Mouse (Mus musculus) limb, embryonic 14.5 days (tissue): ENCODE data around the gene Cyp4a12b. TPM values are rescaled to one million over a fixed set of nuclear protein-coding genes. Genes with fewer than 3 reads are reported as not detected.
"Not testable (repeated sequence)": the region's sequence is repeated elsewhere in the genome, so short reads cannot be mapped to it uniquely, and the experiment has no call there.

Experiments
- ATAC-seq: fragments of 200-750 bp; cut with Nextera tagmentation; 2 replicates; pipeline ENCODE4 v1.8.0; 2017; ENCODE audit warnings: low read depth, moderate number of reproducible peaks, moderate TSS enrichment; ENCODE audit not compliant: low FRiP score
- DNase-seq: peaks from one replicate; pipeline ENCODE4 v3.0.0-alpha.2; 2015; ENCODE audit warnings: low spot score
- H3K27ac ChIP-seq: fragments of 300-500 bp; sonication (generic); replicated peaks from 2 replicates; pipeline ENCODE4 v1.5.1; 2014; ENCODE audit warnings: low read depth, mild to moderate bottlenecking, low read length, moderate library complexity, mixed read lengths
- H3K27me3 ChIP-seq: fragments of 300-500 bp; sonication (generic); 2 replicates; pipeline ENCODE4 v1.6.1; 2014; ENCODE audit warnings: low read length, mixed read lengths; ENCODE audit not compliant: control insufficient read depth, insufficient read depth
- H3K36me3 ChIP-seq: fragments of 300-500 bp; sonication (generic); 2 replicates; pipeline ENCODE4 v1.6.1; 2014; ENCODE audit warnings: mild to moderate bottlenecking, low read length, moderate library complexity, mixed read lengths; ENCODE audit not compliant: control insufficient read depth, insufficient read depth
- H3K4me1 ChIP-seq: fragments of 300-500 bp; sonication (generic); 2 replicates; pipeline ENCODE4 v1.6.1; 2014; ENCODE audit warnings: antibody characterized with exemption, low read length, mixed read lengths; ENCODE audit not compliant: control insufficient read depth, insufficient read depth
- H3K4me2 ChIP-seq: fragments of 300-500 bp; sonication (generic); replicated peaks from 2 replicates; pipeline ENCODE4 v1.6.1; 2014; ENCODE audit warnings: low read depth, mild to moderate bottlenecking, low read length, moderate library complexity; ENCODE audit not compliant: severe bottlenecking
- H3K4me3 ChIP-seq: fragments of 300-500 bp; sonication (generic); replicated peaks from 2 replicates; pipeline ENCODE4 v1.5.1; 2014; ENCODE audit warnings: low read length
- H3K9ac ChIP-seq: fragments of 300-500 bp; sonication (generic); 2 replicates; pipeline ENCODE4 v1.6.1; 2014; ENCODE audit warnings: mild to moderate bottlenecking, low read depth, low read length, moderate library complexity; ENCODE audit not compliant: severe bottlenecking
- H3K9me3 ChIP-seq: fragments of 300-500 bp; sonication (generic); 2 replicates; pipeline ENCODE4 v1.6.1; 2016; ENCODE audit warnings: low read length; ENCODE audit not compliant: control insufficient read depth
- POLR2A ChIP-seq: fragments of 200-500 bp; IDR thresholded peaks from 2 replicates; pipeline ENCODE4 v1.8.0; 2012; ENCODE audit warnings: inconsistent platforms, mild to moderate bottlenecking, moderate library complexity, borderline replicate concordance; ENCODE audit not compliant: insufficient read depth, insufficient read length; ENCODE audit errors: extremely low read depth
- WGBS: fragments of 180-500 bp; shearing (Covaris S2); extraction: QIAGEN DNeasy Blood & Tissue Kit; methylation state at CpG from one replicate; pipeline ENCODE4 v1.1.7; 2014; 5-methylcytosine and 5-hydroxymethylcytosine counted together
- polyA plus RNA-seq, 2 experiments: library from polyadenylated mRNA; depleted of rRNA in 1 of 2; stranded (reverse) in 1 of 2; unstranded in 1 of 2; fragments of >200 nt; fragmentation: Nextera tagmentation in 1 of 2; extraction: Ambion mirVana in 1 of 2; gene quantifications; 2 replicates each; pipeline versions ENCODE4 v1.2.1 to v1.2.3; 2012 to 2014

The Cyp4a12b gene
- polyA plus RNA-seq (2012; rRNA removed) (not detected in 2 replicates), polyA plus RNA-seq (2014; fragmentation: Nextera tagmentation; extraction: Ambion mirVana) (not detected in 2 replicates)

DNA sequence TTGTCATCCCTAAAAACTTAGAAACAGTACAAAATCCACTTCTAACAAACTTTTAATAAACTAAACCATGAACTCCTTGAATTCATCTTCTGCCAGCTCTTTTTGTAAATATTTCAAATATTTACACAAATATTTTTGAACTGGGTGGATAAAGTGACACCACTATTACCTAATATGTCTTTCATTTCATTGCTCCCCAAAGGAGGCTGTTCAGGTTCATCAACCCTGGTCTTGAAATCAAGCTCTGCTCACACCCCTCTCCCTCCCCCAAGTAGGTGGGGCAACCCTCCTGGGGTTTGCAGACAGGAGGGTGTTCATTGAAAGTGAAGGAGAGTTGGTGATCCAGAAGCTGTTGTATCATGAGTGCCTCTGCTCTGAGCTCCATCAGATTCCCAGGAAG, at the start of gene Cyp4a12b:
Gene Cyp4a12b, plus strand, starts transcription at position 301 of the 400 bp plus-strand sequence.
- not testable (repeated sequence) for H3K4me3 ChIP-seq, H3K9me3 ChIP-seq, H3K4me2 ChIP-seq, H3K36me3 ChIP-seq, ATAC-seq, DNase-seq, H3K27me3 ChIP-seq, H3K4me1 ChIP-seq, H3K9ac ChIP-seq, H3K27ac ChIP-seq

DNA sequence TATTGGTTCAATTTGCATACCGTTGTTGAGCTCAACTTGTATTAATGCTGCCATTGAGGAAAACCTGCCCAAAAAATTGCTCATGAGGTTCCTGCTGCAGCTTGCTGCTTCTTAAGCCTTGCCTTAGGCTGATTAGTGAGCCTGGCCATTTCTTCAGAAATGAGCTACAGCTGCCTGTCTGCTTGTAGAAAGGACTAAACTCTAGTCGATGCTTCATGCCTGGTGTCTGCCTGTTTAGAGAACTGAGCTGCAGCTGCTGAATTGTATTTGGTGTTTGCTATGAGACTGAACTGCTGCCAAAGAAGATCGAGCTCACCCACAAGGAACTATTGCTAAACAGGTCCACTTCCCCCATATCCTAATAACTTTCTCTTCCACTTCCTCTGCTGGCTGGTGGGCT, 45.8 kb upstream of the Cyp4a12b start:
- not testable (repeated sequence) for ATAC-seq

DNA sequence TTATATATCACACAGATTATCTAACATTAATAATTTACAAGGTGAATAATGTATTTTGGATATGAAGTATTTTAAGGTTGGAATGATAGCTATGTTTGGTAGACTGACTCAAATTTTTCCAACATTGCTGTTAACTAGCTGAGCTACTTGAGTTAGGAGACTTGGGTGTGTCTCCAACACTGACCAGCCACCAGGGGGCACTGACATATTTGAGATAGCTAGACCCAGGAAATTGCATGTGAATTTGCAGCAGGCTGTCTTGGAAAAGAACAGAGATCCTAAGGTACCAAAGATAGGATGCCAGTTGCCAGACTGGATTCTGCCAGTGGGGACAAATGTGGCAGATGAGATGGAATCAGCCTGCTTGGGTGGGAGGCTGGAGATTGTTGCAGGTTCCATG, 43.4 kb upstream of the Cyp4a12b start:
- not testable (repeated sequence) for H3K27me3 ChIP-seq, H3K36me3 ChIP-seq, H3K4me1 ChIP-seq, ATAC-seq, H3K9me3 ChIP-seq, H3K4me3 ChIP-seq, H3K27ac ChIP-seq, H3K9ac ChIP-seq, H3K4me2 ChIP-seq, DNase-seq

More for the DNA sequence above, 45.8 kb upstream of the Cyp4a12b start:
- not testable (repeated sequence) for H3K36me3 ChIP-seq, H3K27ac ChIP-seq, H3K4me2 ChIP-seq, H3K4me1 ChIP-seq, H3K27me3 ChIP-seq, H3K4me3 ChIP-seq, DNase-seq, H3K9me3 ChIP-seq, H3K9ac ChIP-seq
- 83% methylated on average over 3 of the region's 3 CpGs for WGBS

DNA sequence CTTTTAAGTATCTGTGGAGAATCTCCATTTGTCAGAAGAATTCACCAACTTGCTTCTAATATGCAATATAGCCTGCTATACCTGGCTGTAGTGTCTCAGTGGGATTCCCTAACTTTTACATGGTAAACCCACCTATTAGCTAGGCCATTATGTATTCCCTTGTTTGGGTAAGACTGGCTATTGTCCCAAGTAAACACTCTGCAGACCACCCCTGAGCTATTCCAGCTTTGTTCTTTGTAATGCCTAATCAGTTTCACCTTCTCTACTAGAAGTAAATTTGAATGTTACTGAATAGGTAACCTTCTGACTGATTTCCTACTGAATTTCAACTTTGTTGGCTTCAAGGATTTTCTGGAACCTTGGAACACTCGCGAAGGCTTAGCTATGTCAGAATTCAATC, 15.2 kb upstream of the Cyp4a12b start:
- H3K27me3 ChIP-seq, H3K9me3 ChIP-seq, H3K4me2 ChIP-seq, H3K36me3 ChIP-seq, H3K4me1 ChIP-seq, H3K4me3 ChIP-seq, H3K27ac ChIP-seq, ATAC-seq, DNase-seq, H3K9ac ChIP-seq: not testable (repeated sequence)
- 83% methylated on average over 2 of the region's 2 CpGs for WGBS

DNA sequence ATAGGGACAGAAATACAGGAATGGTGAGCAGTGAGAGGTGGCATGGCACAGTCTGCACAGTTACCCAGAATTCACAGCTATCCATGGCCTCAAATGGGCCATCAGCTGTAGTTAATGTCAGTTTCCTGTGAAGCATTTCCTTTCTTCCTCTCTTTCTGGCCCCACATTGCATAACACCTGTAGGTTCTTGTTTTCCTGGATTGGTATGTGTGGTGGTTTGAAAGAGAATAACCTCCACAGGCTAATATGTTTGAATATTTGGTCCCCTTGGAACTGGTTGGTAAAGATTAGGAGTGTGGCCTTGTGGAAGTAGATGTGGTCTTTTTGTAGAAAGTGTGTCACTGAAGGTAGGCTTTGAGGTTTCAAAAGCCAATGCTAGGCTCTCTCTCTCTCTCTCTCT, 14.5 kb upstream of the Cyp4a12b start:
- H3K9ac ChIP-seq, H3K9me3 ChIP-seq, DNase-seq, H3K4me1 ChIP-seq, H3K4me3 ChIP-seq, ATAC-seq, H3K36me3 ChIP-seq, H3K27me3 ChIP-seq, H3K4me2 ChIP-seq, H3K27ac ChIP-seq: not testable (repeated sequence)

DNA sequence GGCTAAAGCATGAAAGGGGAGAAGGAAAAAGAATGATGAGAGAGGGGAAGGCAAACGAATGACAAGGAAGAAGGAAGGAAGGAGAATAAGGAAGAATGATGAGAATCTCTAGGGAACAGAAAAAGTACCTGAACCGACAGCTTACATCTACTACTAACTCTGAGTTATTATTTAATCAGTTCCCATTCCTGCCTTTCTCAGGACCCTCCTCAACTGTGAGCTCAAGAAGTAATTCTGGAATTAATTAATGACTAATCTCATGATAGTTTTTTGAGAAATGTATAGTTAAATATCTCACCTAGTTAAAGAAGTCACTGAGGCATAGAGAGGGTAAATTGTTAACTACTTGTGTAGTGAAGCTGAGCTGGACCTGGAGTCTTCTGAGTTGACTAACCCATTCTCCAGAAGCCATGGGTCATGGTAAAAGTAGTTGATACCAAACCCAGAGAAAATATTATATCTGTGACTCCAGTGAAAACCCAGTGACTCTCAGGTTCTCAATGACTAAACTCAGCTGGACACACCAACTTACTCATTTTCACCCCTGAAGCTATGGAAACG, 39.2 kb downstream of the Cyp4a12b start:
- no peaks in the 10 kb centered on the region for H3K4me1 ChIP-seq

More for the DNA sequence above, 39.2 kb downstream of the Cyp4a12b start:
- no peaks in the 10 kb centered on the region for H3K9me3 ChIP-seq
- H3K27ac ChIP-seq, result no peak overlapping the region
- no peak overlapping the region for H3K4me3 ChIP-seq
- H3K27me3 ChIP-seq, result no peaks in the 10 kb centered on the region
- H3K36me3 ChIP-seq, result no peaks in the 10 kb centered on the region
- ATAC-seq, result no peak
- WGBS, result 73% methylated on average over 3 of the region's 3 CpGs
- no peak overlapping the region for H3K9ac ChIP-seq
- no peak overlapping the region for H3K4me2 ChIP-seq
- TF ChIP-seq POLR2A, result no peak
- no peak for DNase-seq
